Mouse (Mus musculus) neural tube, embryonic 13.5 days (tissue): ENCODE results near the gene Slc39a3. TPM values are rescaled to one million over a fixed set of nuclear protein-coding genes. Genes with fewer than 3 reads are reported as not detected.
"Not testable (repeated sequence)": the region's sequence is repeated elsewhere in the genome, so short reads cannot be mapped to it uniquely, and the experiment has no call there.

Experiments used
- ATAC-seq: fragments of 200-750 bp; cut with Nextera tagmentation; 2 replicates; pipeline ENCODE4 v1.8.0; 2017; ENCODE audit warnings: low read depth, mild to moderate bottlenecking, moderate TSS enrichment, moderate library complexity
- H3K27ac ChIP-seq: fragments of 300-500 bp; sonication (generic); replicated peaks from 2 replicates; pipeline ENCODE4 v1.5.1; 2015; ENCODE audit warnings: moderate library complexity, mild to moderate bottlenecking, inconsistent platforms
- H3K27me3 ChIP-seq: fragments of 300-500 bp; sonication (generic); 2 replicates; pipeline ENCODE4 v1.6.1; 2015; ENCODE audit warnings: mild to moderate bottlenecking, inconsistent platforms
- H3K36me3 ChIP-seq: fragments of 300-500 bp; sonication (generic); 2 replicates; pipeline ENCODE4 v1.6.1; 2015; ENCODE audit warnings: mild to moderate bottlenecking, inconsistent platforms
- H3K4me1 ChIP-seq: fragments of 300-500 bp; sonication (generic); replicated peaks from 2 replicates; pipeline ENCODE4 v1.6.1; 2015; ENCODE audit warnings: inconsistent platforms
- H3K4me2 ChIP-seq: fragments of 300-500 bp; sonication (generic); 2 replicates; pipeline ENCODE4 v1.6.1; 2015; ENCODE audit warnings: inconsistent platforms, mild to moderate bottlenecking, moderate library complexity
- H3K4me3 ChIP-seq: fragments of 300-500 bp; sonication (generic); 2 replicates; pipeline ENCODE4 v1.5.1; 2015; ENCODE audit warnings: mild to moderate bottlenecking, inconsistent platforms
- H3K9ac ChIP-seq: fragments of 300-500 bp; sonication (generic); 2 replicates; pipeline ENCODE4 v1.6.1; 2015; ENCODE audit warnings: moderate library complexity, mild to moderate bottlenecking, inconsistent platforms
- H3K9me3 ChIP-seq: fragments of 300-500 bp; sonication (generic); 2 replicates; pipeline ENCODE4 v1.6.1; 2016; ENCODE audit warnings: inconsistent platforms
- WGBS: fragments of 180-500 bp; shearing (Covaris S2); methylation state at CpG from one replicate; pipeline ENCODE4 v1.1.7; 2015; 5-methylcytosine and 5-hydroxymethylcytosine counted together
- polyA plus RNA-seq: library from polyadenylated mRNA; unstranded; fragments of >200 nt; fragmentation: Nextera tagmentation; extraction: Ambion mirVana; gene quantifications from 2 replicates; pipeline ENCODE4 v1.2.1, GENCODE M21; 2015

The Slc39a3 gene
- polyA plus RNA-seq, 1 experiment from 2014 or later, result 44.2 TPM

DNA sequence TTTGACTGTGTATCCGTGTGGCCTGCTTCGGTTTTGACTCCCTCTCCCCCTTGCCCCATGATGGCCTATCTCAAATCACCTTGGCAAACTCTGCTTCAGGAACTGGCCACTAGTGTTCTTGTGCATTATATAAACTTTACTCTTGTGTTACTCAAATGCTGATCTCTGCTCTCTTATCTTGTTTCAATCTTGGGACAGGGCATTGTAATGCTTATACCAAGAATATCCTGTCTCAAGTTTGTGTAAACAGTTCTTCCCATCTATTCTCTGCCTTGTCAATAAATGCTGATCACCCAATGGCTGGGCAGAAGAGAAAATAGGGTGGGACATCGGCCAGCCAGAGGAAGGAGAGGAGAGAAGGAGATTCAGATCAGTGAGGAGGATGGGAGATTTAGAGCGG, 25.5 kb upstream of the Slc39a3 start:
- no peak overlapping the region for H3K4me3 ChIP-seq
- H3K27me3 ChIP-seq, result no peaks in the 10 kb centered on the region
- H3K9me3 ChIP-seq, result no peaks in the 10 kb centered on the region
- H3K4me1 ChIP-seq, result peaks cover 20% of the 10 kb centered on the region
- WGBS, result 69% methylated on average over 4 of the region's 4 CpGs
- H3K4me2 ChIP-seq, result no peak overlapping the region
- ATAC-seq, result no peak
- H3K36me3 ChIP-seq, result no peaks in the 10 kb centered on the region
- no peak overlapping the region for H3K27ac ChIP-seq
- H3K9ac ChIP-seq, result no peak overlapping the region

DNA sequence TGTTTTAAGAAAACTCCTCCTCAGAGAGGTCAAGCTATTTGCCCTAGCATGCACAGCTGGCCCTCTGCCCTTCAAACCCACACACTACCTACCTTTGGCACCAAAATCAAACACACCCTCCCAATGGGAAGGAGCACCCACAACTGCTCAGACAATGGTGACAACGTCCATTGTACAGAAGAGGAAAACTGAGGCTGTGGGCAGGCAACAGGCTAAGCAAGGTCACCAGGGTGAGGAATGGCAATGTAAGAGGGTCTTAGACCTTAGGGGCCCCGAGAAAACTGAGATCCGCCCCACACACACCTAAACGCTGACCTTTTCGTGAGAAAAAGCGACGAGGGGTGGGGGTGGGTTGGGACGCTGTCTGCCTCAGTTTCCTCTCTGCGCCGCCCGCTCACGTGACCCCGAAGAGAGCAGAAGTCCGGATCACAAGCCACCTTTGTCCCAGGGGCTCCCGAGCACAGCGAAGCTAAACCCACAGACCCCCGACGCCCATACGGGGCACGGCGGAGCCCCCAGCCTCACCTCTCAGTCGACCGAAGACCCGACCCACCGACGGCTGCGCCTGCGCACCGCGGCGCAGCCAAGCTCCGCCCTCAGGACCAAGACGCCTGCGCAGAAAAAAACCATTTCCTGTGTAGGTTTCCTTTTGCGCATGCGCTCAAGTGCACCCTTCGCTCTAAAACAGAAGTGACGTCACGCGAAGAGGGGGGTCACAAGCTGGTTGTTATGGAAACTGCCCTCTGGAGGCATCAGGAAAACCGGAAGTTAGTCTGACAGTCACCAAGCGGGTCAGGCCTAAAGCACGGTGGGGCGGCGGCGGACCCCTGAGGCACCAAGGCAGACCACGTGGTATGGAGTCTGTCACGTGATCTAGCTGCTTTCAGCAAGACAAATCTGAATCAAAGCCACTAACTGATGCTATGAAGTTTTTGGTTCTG, 22.6 kb upstream of the Slc39a3 start, which contains the start of gene Sgta:
Gene Sgta, minus strand, starts transcription at position 579 of the 941 bp plus-strand sequence.
- H3K27ac ChIP-seq, result no peak within 1 kb of the TSS; the same call in 1 of the 2 replicates
- H3K4me1 ChIP-seq, result peaks cover 37% of the 10 kb centered on the region
- H3K27me3 ChIP-seq, result no peaks in the 10 kb centered on the region
- H3K4me3 ChIP-seq, result peak within 1 kb of the TSS; percentile 88
- ATAC-seq, result peak; percentile 92
- H3K4me2 ChIP-seq, result peak within 1 kb of the TSS; percentile 91
- WGBS, result under 1% methylated on average over 45 of the region's 48 CpGs
- H3K9ac ChIP-seq, result peak within 1 kb of the TSS; percentile 90
- H3K36me3 ChIP-seq, result 0 out of 2 replicates have a peak, but pooled peaks cover 7% of the 10 kb centered on the region
- no peaks in the 10 kb centered on the region for H3K9me3 ChIP-seq

DNA sequence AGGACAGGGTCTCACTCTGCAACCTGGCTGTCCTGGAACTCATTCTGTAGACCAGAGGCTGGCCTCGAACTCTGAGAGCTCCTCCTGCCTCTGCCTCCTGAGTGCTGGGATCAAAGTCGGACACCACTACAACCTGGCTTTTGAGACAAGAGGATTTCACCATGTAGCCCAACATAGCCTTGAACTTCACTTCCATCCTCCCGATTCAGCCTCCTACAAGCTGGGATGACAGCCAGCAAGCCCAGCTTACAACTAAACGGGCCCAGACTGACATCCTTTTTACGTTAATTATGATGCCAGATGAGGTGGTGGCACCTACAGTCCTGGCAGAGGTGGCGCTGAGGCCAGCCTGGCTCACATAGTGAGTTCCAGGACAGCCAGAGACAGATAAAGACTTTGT, 21.7 kb upstream of the Slc39a3 start:
- Histone ChIP-seq H3K36me3 (0 out of 2 replicates have a peak, but pooled peaks cover 7% of the 10 kb centered on the region), H3K4me1 (peaks cover 37% of the 10 kb centered on the region), H3K9me3 (no peaks in the 10 kb centered on the region), H3K27ac (no peak overlapping the region), H3K4me3 (peak overlapping the region; percentile 88), H3K9ac (peak overlapping the region; percentile 90), H3K27me3 (no peaks in the 10 kb centered on the region), H3K4me2 (peak overlapping the region; percentile 91)
- 90% methylated on average over 6 of the region's 6 CpGs for WGBS
- no peak for ATAC-seq

DNA sequence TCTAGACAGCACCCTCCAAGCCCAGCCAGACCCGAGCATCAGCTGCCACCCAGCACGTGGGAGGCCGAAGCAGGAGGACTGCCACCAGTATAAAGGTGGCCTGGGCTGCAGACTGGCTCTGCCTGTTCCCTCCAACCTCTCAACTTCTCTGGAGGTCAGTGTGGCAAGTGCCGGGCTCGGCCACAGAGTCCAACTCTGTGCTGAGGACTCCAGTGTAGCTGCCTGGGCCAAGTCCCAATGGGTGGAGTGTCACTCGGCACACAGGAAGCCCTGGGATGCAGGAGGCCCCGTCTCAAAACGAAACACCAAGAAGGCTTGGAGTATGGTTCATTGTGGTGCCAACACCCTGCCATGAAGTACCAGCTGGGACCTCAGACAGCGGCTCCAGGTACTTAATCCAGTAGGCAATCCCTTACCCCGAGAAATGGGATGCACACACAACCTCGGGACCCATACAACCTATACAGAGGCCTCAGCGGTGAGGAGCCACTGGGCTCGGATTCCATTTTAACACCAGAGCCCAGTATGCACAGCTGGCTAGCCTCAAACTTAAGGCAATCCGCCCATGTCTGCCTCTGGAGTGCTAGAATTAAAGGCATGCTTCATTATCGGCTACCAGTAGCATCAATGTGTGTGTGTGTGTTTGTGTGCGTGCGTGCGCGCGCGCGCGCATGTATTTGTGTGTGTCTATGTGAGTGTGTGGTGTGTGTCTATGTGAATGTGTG, 20.3 kb upstream of the Slc39a3 start:
- no peaks in the 10 kb centered on the region for H3K9me3 ChIP-seq
- no peak overlapping the region for H3K4me2 ChIP-seq
- no peak overlapping the region for H3K4me3 ChIP-seq
- ATAC-seq, result no peak
- no peaks in the 10 kb centered on the region for H3K27me3 ChIP-seq
- H3K27ac ChIP-seq, result no peak overlapping the region
- 93% methylated on average over 23 of the region's 23 CpGs for WGBS
- 0 out of 2 replicates have a peak, but pooled peaks cover 8% of the 10 kb centered on the region for H3K36me3 ChIP-seq
- H3K4me1 ChIP-seq, result peaks cover 37% of the 10 kb centered on the region
- H3K9ac ChIP-seq, result peak overlapping the region; percentile 50

DNA sequence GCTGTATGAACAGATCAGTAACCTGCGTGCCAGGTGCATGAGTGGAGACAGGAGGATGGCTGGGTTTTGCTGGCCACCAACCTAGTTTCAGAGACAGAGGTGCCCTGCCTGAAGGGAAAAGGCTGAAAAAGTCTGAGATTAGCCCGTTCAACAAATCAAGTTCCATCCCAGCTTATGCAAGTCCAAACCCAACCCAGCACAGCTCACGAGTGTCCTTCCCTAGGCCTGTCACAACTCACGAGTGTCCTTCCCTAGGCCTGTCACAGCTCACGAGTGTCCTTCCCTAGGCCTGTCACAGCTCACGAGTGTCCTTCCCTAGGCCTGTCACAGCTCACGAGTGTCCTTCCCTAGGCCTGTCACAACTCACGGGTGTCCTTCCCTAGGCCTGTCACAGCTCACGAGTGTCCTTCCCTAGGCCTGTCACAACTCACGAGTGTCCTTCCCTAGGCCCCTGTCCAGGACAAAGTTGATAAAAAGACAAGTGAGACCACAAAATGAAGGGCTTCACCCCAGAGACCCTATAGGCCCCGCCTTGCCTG, 18.6 kb upstream of the Slc39a3 start:
- ATAC-seq, H3K4me2 ChIP-seq, H3K27ac ChIP-seq, H3K27me3 ChIP-seq, H3K4me3 ChIP-seq, H3K9ac ChIP-seq, H3K9me3 ChIP-seq: not testable (repeated sequence)
- Histone ChIP-seq H3K36me3 (peaks cover 25% of the 10 kb centered on the region), H3K4me1 (peaks cover 37% of the 10 kb centered on the region)
- WGBS, result 82% methylated on average over 11 of the region's 11 CpGs

DNA sequence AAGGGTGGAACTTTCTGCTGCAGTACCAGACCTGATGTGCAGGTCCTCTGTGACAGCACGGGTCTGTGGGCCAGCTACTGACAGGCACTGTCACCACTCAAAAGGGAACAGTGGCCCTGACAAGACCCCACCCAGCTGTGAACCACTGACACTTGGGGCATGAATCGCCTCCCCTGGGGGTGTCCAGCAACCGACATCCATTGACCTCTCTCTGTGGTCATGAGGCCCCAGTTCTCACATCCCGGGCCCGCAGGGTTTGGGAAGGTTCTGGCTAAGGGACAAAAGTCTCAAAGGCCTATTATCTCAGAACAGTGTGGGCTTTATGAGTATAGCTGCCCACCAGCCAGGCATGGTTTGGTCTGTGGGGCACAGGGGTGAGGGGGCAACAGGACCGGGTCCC, 17.9 kb upstream of the Slc39a3 start:
- Histone ChIP-seq H3K27me3 (no peaks in the 10 kb centered on the region), H3K4me3 (no peak overlapping the region), H3K36me3 (peaks cover 32% of the 10 kb centered on the region), H3K4me2 (no peak overlapping the region), H3K9ac (no peak overlapping the region), H3K9me3 (no peaks in the 10 kb centered on the region), H3K27ac (no peak overlapping the region), H3K4me1 (peaks cover 37% of the 10 kb centered on the region)
- ATAC-seq, result no peak
- 83% methylated on average over 6 of the region's 6 CpGs for WGBS

DNA sequence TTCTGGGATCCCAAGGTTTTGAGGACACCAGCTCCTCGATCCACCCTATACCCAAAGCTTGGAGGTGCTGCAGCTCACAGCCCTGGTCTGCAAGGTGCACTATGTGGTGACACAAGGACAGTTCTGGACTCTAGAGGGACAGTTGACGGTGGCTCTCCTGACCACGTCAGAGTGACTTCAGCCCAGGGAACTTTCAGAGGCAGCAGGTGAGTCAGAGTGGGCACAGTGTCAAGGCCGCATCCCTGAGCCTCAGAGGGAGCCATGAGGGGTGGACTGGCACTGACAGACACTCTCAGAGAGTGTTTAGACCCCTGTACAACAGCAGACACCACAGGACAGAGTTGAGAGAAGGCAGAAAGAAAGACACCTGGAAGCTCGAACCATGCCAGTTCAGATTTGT, 15.4 kb upstream of the Slc39a3 start:
- Histone ChIP-seq H3K4me3 (no peak overlapping the region), H3K4me1 (peaks cover 15% of the 10 kb centered on the region), H3K27ac (no peak overlapping the region), H3K27me3 (no peaks in the 10 kb centered on the region), H3K9ac (no peak overlapping the region), H3K4me2 (no peak overlapping the region), H3K9me3 (no peaks in the 10 kb centered on the region), H3K36me3 (peaks cover 58% of the 10 kb centered on the region)
- no peak for ATAC-seq
- 92% methylated on average over 5 of the region's 5 CpGs for WGBS

DNA sequence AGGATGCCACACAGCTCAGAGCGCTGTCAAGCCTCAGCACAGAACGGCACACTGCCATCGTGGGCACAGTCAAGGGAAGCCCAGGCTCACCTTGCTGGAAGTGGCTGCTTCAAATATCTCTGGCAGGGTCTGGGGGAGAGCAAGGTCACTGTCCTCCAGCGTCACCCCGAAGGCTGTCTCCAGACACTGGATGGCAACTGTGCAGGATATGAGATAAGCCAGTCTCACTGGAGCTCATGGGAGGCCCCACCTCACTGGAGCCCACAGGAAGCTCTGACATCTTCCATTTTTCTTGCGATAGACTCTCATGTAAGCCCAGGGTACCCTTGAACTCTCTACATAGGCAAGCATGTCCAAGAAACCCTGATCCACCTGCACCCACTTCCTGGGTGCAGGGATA, 13.9 kb upstream of the Slc39a3 start:
- no peak overlapping the region for H3K4me3 ChIP-seq
- no peak overlapping the region for H3K4me2 ChIP-seq
- no peak overlapping the region for H3K27ac ChIP-seq
- no peaks in the 10 kb centered on the region for H3K27me3 ChIP-seq
- no peak for ATAC-seq
- H3K9me3 ChIP-seq, result no peaks in the 10 kb centered on the region
- peaks cover 68% of the 10 kb centered on the region for H3K36me3 ChIP-seq
- 96% methylated on average over 6 of the region's 6 CpGs for WGBS
- H3K9ac ChIP-seq, result no peak overlapping the region
- H3K4me1 ChIP-seq, result peaks cover under 1% of the 10 kb centered on the region; the same call in 1 of the 2 replicates

DNA sequence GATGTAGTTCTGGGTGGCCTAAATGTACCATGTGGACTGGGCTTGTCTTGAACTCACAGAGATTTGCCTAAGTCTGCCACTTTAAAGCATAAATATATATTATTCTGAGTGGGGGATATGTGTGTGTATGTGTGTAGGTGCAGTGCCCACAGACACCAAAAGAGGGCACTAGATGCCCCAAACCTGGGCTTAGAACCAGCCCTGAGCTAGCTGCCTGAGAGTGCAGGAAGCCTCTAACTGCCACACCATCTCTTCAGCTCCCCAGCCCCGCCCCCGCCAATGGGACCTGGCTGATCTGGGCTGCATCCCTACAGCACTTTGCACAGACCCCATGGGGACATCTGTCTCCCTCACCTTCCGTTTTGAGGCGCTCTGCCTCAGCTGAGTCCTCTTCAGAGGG, 13.4 kb upstream of the Slc39a3 start:
- Histone ChIP-seq H3K4me1 (no peaks in the 10 kb centered on the region; the same call in 1 of the 2 replicates), H3K27me3 (no peaks in the 10 kb centered on the region), H3K4me3 (no peak overlapping the region), H3K9me3 (no peaks in the 10 kb centered on the region), H3K36me3 (peaks cover 72% of the 10 kb centered on the region), H3K4me2 (no peak overlapping the region), H3K9ac (no peak overlapping the region), H3K27ac (no peak overlapping the region)
- ATAC-seq, result no peak
- WGBS, result 88% methylated on average over 4 of the region's 4 CpGs

DNA sequence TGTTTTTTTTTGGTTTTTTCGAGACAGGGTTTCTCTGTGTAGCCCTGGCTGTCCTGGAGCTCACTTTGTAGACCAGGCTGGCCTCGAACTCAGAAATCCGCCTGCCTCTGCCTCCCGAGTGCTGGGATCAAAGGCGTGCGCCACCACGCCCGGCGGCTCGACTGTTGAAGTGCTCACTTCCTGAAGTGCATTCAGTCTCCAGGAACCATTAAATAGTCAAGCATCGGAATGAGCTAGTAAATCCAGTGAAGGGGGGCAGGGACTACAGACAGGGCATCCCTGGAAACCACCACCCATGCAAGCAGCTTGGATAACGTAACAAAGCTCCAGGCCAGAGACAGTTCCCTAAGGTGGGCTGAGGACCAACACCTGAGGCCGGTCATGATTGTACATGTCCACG, 8.0 kb upstream of the Slc39a3 start:
- H3K27ac ChIP-seq, H3K4me1 ChIP-seq, H3K4me3 ChIP-seq, ATAC-seq, H3K9ac ChIP-seq, H3K9me3 ChIP-seq, H3K4me2 ChIP-seq, H3K27me3 ChIP-seq: not testable (repeated sequence)
- H3K36me3 ChIP-seq, result peaks cover 81% of the 10 kb centered on the region
- 94% methylated on average over 14 of the region's 14 CpGs for WGBS

DNA sequence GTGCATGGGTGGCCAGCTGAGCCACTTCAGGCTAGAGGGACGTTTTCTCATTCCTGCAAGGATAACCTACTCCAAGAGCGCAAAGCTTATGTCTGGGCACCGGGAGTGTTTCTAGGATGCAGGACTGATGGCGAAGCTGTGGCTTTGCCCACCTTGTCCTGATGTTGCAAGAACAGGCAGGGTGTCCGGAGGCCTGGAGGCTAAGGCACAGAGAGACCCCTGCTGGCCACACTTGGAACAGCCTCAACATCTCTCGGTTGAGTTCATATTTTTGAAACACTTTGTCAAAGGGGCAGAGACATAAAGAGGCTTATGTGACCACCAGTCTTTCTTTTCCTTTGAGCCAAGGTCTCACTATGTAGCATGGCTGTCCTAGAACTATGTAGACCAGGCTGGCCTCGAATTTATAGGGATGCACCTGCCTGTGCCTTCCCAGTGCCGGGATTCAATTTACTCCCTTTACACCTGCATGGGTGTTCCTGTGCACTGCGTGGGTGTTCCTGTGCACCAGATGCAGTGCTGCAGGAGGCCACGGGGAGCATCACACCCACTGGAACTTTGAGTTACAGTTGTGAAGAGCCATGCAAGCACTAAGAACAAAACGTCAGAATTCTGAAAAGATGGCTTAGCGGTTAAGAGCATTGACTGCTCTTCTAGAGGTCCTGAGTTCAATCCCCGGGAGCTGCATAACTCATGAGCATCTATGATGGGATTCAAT, 4.4 kb upstream of the Slc39a3 start:
- no peaks in the 10 kb centered on the region for H3K9me3 ChIP-seq
- H3K27ac ChIP-seq, result no peak overlapping the region
- peaks cover 8% of the 10 kb centered on the region for H3K4me1 ChIP-seq
- ATAC-seq, result no peak
- H3K27me3 ChIP-seq, result no peaks in the 10 kb centered on the region
- peaks cover 45% of the 10 kb centered on the region for H3K36me3 ChIP-seq
- H3K4me2 ChIP-seq, result no peak overlapping the region
- WGBS, result 31% methylated on average over 13 of the region's 13 CpGs
- no peak overlapping the region for H3K9ac ChIP-seq
- no peak overlapping the region for H3K4me3 ChIP-seq
